Mouse (Mus musculus) retina, adult 2 months (tissue): ENCODE measurements around the gene Hlx.

ENCODE experiments used
- DNase-seq: peaks from one replicate; pipeline ENCODE4 v3.0.0-alpha.2; 2012; ENCODE audit warnings: low read depth, low spot score

Gene Hlx

DNA sequence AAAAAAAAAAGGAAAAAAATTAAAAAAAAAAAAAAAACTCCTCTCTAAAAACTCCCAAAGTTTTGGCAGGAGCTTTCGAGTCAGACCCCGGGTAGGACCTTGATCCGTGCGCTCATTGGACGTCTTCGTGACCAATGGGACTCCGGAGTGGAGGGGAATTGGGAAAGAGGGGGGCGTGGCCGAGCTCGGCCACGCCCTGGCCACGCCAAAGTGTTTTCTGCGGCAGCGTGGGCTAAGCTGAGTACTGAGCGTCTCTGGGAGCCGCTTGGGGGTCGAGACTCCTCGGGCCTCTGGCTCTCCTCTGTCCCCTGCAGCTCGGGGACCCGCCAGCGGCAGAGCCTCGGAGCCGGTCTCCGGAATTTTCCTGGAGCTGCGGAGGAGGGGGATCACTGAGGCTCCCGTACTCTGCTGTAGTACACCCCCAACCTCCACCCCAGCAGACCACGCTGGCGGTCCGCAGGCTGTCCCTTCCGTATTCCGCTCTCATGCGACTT is at the start of gene Hlx:
TSS of gene Hlx (minus strand) at position 64 of the 494 bp plus-strand sequence.
- no peak for DNase-seq

DNA sequence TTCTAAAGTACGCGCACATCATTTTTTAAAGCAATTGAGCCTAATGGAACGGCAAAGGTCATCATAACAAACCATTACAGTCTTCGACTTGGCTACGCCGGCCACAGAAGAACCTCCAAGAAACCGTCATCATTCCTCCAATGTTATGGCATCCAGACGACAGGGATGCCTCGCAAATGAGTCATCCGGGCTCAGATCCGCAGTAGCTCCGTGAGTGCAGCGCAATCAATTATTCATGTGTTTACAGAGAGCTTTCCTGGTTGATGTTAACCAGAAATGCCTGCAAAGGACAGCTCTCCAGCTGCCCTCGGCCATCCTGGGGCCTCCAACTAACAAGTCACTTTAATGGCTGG is 49.7 kb upstream of the Hlx start:
- DNase-seq = no peak

DNA sequence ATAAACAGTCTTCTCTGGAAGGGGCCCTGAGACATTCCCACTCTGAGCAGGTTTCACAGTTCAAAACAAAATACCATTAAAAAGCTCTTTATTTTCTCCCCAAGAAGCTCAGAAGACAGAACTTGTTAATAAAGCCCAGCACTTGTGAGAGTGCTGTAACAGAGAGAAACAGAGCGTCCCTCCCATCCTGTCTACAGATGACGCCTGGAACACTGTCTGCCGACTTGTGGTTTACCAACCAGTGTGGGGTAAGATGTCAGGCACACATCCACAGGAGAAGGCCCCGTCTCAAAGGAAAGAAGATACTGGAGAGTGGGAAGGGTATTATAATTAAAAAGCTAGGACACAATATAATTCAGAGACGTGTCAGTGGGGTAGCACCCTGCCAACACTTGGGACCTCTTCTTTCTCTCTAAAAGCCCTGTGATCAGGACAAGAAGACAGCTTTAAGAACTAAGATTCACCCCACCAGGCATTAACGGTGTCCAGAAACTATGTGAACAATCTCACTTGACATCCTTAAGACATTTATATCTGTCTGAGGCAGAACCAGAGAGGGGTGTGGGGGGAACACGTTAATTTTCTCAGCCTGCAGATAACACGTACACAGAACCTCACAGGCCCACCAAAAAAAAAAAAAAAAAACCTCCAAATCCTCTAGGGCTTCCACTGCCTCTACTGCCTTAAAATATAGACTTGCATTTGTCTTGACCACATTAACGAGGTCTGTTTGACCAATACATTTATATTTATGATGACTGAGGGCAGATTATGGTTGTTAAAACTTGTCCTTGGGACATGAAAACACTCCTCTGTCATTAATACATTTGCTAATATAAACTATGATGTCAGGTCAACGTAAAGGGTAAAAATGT is 49.1 kb upstream of the Hlx start:
- DNase-seq = no peak

GRCm38 (mm10) chr1:184778157-184778556 is 45.7 kb upstream of the Hlx start:
- no peak for DNase-seq

DNA sequence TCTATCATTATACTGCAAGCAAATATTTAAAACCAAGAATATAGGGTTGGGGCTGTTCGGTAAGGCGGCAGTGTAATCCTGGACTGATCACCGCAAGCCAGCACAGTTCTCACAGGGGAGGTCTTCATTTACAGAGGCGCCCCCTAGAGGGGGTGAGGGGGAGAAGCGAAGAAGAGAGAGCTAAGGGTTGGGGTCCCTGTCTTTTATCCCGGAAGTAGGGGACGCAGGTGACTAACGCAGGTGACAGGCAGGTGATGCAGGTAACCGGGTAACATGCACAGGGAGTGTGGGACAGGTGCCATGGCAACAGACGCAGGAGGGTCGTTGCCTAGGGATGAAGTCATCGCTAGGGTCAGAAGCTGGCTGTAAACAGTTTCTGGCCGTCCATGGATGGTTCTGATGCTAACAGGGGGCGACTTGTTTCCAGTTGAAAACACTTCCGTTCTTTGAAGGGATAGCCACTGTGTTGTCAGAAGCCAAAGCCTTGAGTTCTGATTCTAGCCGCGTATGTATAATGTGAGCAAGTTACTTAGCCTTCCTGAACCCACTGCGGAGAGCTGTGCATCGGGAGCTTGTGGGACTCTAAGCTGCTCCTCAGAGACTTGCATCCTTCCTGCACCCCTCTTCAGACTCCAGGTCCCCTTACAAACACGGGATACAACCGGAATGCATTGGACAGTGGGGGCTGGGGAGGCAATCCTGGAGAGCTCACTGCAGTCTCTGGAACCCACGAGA is 44.8 kb upstream of the Hlx start:
- DNase-seq = no peak

GRCm38 (mm10) chr1:184775289-184775688 is 42.9 kb upstream of the Hlx start:
- DNase-seq = no peak

DNA sequence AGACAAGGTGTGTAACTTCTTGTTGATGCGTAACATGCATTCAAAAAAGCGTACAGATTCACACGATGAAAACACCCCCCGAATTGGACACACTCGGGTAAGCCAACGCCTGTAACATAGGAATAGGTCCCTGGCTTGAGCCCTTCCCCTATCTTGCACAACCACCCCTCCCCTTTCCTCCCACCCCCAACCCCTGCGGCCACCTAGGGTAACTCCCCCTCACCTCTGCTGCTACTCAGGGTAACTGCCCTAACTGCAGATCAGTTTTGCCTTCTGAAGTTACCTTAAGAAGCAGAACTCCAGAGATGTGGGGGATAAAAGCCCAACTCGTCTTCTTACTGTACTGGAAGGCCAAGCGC is 39.5 kb upstream of the Hlx start:
- DNase-seq = no peak

DNA sequence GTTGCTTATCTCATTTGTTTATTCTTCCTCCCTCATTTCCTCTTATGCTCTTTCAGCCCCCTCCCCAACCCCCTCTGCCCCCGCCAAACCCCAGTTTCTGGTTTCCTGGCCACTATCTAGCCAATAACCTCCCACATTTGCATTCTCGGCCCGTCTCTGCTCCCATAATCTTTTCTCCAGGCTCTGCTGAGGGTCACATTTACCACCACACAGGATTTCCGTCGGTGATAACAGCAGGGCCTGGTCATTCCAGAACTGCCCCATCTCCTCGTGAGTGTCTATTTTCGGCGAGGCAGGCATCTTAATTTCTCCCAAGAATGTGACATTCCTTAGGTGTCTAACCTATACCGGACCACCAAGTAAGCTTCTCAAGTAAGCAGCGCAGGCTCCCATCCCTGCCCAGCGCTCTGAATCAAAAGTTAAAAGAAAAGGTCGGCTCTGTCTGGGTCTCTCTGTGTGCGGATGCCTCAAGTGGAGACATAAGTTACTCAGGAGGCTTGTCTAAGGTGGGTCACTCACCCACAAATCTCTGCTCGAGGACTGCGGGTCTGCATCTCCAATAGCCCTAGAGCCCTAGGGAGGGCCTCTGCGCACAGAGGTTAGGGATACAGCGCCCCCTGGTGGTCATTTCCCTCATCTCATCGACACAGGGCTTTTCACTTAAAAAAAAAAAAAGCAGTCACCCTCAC is 38.9 kb upstream of the Hlx start:
- no peak for DNase-seq

- DNase-seq = no peak
These were observed 31.4 kb upstream of the Hlx start for GRCm38 (mm10) chr1:184763866-184764265.

- DNase-seq = no peak
These were observed 30.5 kb upstream of the Hlx start for GRCm38 (mm10) chr1:184762941-184763340.

DNA sequence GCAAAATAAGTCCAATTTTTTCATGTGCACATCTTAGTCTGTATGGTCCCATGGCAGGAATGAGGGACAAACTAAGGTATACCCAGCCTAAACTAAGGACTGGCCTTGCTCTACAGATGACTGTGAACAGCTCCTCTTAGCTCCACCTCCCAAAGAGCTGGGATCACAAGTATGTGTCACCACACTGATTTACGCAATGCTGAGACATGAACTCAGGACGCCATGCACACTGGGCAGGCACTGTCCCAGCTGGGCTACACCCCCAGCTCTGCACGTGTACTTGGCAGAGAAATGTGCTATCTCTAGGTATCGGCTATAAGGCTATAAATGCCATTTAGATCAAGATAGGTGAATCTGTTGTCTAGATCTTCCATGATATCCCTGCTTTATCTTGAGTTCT is 29.6 kb upstream of the Hlx start:
- no peak for DNase-seq

DNA sequence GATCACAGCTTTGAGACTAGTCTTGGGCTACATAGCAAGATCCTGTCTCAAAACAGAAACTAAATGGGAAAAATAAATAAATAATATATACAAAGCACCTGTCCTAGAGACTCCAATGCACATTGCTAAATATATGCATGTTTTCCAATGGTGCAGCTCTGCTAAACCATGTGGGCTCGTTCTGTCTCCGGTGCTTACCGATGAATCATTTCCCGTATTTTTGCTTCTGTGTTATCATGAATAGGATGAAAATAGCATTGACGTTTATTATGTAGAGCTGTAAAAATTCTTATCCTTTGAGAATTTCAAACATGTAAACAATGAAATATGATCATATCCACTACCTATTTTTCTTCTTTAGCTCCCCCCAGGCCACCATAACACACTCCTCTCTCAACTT is 20.3 kb upstream of the Hlx start:
- no peak for DNase-seq

DNA sequence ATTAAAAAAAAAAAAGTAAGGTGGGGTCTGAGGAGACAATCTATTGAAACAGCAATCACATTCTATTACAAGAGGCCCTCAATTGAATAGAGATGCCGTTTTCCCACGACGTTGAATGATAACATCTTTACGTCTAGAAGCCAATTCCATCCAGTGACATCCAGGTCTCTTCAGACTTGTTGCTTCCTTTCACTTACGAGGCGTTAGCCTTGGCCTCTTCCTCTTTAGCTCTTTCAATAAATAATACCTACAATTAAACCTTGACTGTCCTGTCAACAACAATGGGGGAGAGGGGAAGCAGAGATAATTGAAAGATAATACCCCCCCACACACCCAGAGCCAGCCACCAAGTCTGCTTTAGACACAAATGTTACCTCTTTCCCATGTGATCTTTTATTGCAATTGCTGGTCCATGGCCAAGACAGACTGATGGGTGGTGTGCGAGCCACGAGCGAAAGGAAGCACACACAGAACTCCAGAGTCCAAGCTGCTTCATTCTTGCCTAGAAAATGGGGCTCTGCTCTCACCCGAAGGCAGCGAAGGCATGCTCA is 17.8 kb upstream of the Hlx start:
- DNase-seq = no peak

DNA sequence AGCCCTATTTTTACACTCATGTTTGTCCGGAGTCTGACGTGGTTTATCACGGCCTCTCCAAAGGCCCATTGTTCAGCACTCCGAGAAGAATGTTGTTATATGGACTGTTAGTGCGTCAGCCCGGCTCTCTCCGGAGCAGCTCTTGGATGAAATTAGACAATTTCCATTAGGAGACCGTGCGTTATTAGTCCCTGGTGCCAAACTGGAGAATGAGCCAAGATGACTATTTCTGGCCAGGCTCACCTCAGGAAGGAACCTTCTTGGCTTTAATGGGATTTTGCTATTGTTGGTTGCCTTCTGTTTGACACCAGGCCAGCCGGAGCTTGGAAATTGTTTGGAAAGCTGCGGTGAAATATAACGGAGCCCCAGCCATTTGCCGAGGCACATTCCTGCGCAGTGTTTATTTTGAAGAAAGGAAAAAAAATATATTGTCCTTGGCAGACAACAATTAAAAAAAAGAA is 16.3 kb upstream of the Hlx start:
- no peak for DNase-seq

- DNase-seq = no peak
These were observed 5.6 kb upstream of the Hlx start for GRCm38 (mm10) chr1:184737876-184738479.

GRCm38 (mm10) chr1:184737228-184737627 is 4.8 kb upstream of the Hlx start:
- no peak for DNase-seq

GRCm38 (mm10) chr1:184736260-184736659 is 3.8 kb upstream of the Hlx start:
- DNase-seq = no peak

- DNase-seq = no peak
These were observed 2.8 kb upstream of the Hlx start for GRCm38 (mm10) chr1:184734991-184735920.

- DNase-seq = no peak
These were observed 1.8 kb upstream of the Hlx start for GRCm38 (mm10) chr1:184734067-184734830.
